Mouse (Mus musculus) CH12.LX (cell line): ENCODE data around the gene Map7d1. TPM values are rescaled to one million over a fixed set of nuclear protein-coding genes. Genes with fewer than 3 reads are reported as not detected.

ENCODE experiments used
- DNase-seq: peaks from one replicate; pipeline ENCODE4 v3.0.0-alpha.2; 2013; ENCODE audit errors: extremely low read depth
- H3K27ac ChIP-seq: 2 replicates; pipeline ENCODE4 v1.5.1; 2012; ENCODE audit warnings: low read depth, mild to moderate bottlenecking, control low read depth, moderate library complexity; ENCODE audit not compliant: insufficient read depth
- H3K27me3 ChIP-seq: replicated peaks from 2 replicates; pipeline ENCODE3; 2012; ENCODE audit warnings: inconsistent platforms
- H3K36me3 ChIP-seq, 2 experiments: replicated peaks in 1 of 2; 2 replicates each; pipeline versions ENCODE3 to v1.6.1; 2012; ENCODE audit warnings: inconsistent platforms in 1 of 2, low read length in 1 of 2, mild to moderate bottlenecking in 1 of 2, mixed read lengths in 1 of 2, moderate library complexity in 1 of 2; ENCODE audit not compliant: control insufficient read depth in 1 of 2, insufficient read depth in 1 of 2
- H3K4me1 ChIP-seq, 2 experiments: 2 replicates each; pipeline ENCODE4 v1.6.1; 2012; ENCODE audit warnings: inconsistent platforms in 1 of 2, moderate library complexity in 1 of 2; ENCODE audit not compliant: insufficient read depth in 2 of 2, control insufficient read depth in 1 of 2
- H3K4me2 ChIP-seq: 2 replicates; pipeline ENCODE4 v1.6.1; 2012; ENCODE audit warnings: low read depth, mild to moderate bottlenecking, control low read depth; ENCODE audit not compliant: poor library complexity, insufficient read depth, severe bottlenecking
- H3K4me3 ChIP-seq, 3 experiments: fragments of 150-350 bp in 1 of 3; sonication (generic) in 1 of 3; replicated peaks in 1 of 3; 2 replicates each; pipeline versions ENCODE3 to v1.5.1; 2011 to 2012; ENCODE audit warnings: low read depth in 2 of 3, low read length in 2 of 3, mild to moderate bottlenecking in 2 of 3, moderate library complexity in 2 of 3, control low read depth in 1 of 3, improper control_type of control experiment in 1 of 3, inconsistent platforms in 1 of 3, mixed read lengths in 1 of 3; ENCODE audit not compliant: poor library complexity in 1 of 3
- H3K79me2 ChIP-seq: replicated peaks from 2 replicates; pipeline ENCODE4 v1.6.1; 2012; ENCODE audit warnings: mild to moderate bottlenecking, moderate library complexity; ENCODE audit not compliant: control insufficient read depth, poor library complexity, insufficient read depth, severe bottlenecking; ENCODE audit errors: extremely low read depth
- H3K9ac ChIP-seq: 2 replicates; pipeline ENCODE4 v1.6.1; 2012; ENCODE audit warnings: low read depth, mild to moderate bottlenecking, control low read depth, moderate library complexity; ENCODE audit not compliant: insufficient read depth
- H3K9me3 ChIP-seq: replicated peaks from 2 replicates; pipeline ENCODE3; 2012; ENCODE audit warnings: low read length, inconsistent platforms, mixed read lengths
- BHLHE40 ChIP-seq: IDR thresholded peaks from 2 replicates; pipeline ENCODE4 v1.6.1; 2011; ENCODE audit warnings: mild to moderate bottlenecking, low read depth, low read length, improper control_type of control experiment
- CHD1 ChIP-seq: IDR thresholded peaks from 2 replicates; pipeline ENCODE4 v1.6.1; 2012; ENCODE audit warnings: low read depth, low read length, improper control_type of control experiment, inconsistent platforms
- E2F4 ChIP-seq: IDR thresholded peaks from 2 replicates; pipeline ENCODE4 v1.6.1; 2011; ENCODE audit warnings: low read depth, low read length, improper control_type of control experiment; ENCODE audit not compliant: insufficient replicate concordance
- ELF1 ChIP-seq: IDR thresholded peaks from 2 replicates; pipeline ENCODE4 v1.6.1; 2014; ENCODE audit warnings: low read depth, mild to moderate bottlenecking, inconsistent platforms, low read length, improper control_type of control experiment
- EP300 ChIP-seq: IDR thresholded peaks from 2 replicates; pipeline ENCODE4 v1.6.1; 2011; ENCODE audit warnings: low read length, improper control_type of control experiment
- ETS1 ChIP-seq: conservative IDR thresholded peaks from 2 replicates; pipeline ENCODE4 v1.6.1; 2012; ENCODE audit warnings: low read depth, mild to moderate bottlenecking, inconsistent platforms, low read length, improper control_type of control experiment, moderate library complexity
- JUN ChIP-seq: IDR thresholded peaks from 2 replicates; pipeline ENCODE4 v1.6.1; 2011; ENCODE audit warnings: low read depth, mild to moderate bottlenecking, low read length, improper control_type of control experiment, moderate library complexity; ENCODE audit not compliant: insufficient read depth
- JUND ChIP-seq: conservative IDR thresholded peaks from 2 replicates; pipeline ENCODE4 v1.6.1; 2011; ENCODE audit warnings: low read depth, low read length, improper control_type of control experiment
- MAFK ChIP-seq: IDR thresholded peaks from 2 replicates; pipeline ENCODE4 v1.6.1; 2011; ENCODE audit warnings: low read length, improper control_type of control experiment; ENCODE audit not compliant: insufficient replicate concordance
- MAX ChIP-seq: IDR thresholded peaks from 2 replicates; pipeline ENCODE4 v1.6.1; 2011; ENCODE audit warnings: low read length, improper control_type of control experiment
- MEF2A ChIP-seq: IDR thresholded peaks from 2 replicates; pipeline ENCODE4 v1.6.1; 2014; ENCODE audit warnings: low read depth, mild to moderate bottlenecking, inconsistent platforms, low read length, improper control_type of control experiment, borderline replicate concordance
- NELFE ChIP-seq: IDR thresholded peaks from 2 replicates; pipeline ENCODE4 v1.6.1; 2011; ENCODE audit warnings: low read depth, low read length, improper control_type of control experiment
- RAD21 ChIP-seq: IDR thresholded peaks from 2 replicates; pipeline ENCODE4 v1.6.1; 2011; ENCODE audit warnings: low read depth, mild to moderate bottlenecking, low read length, improper control_type of control experiment, moderate library complexity
- SMC3 ChIP-seq: IDR thresholded peaks from 2 replicates; pipeline ENCODE4 v1.6.1; 2011; ENCODE audit warnings: low read depth, low read length, improper control_type of control experiment
- TBP ChIP-seq: conservative IDR thresholded peaks from 2 replicates; pipeline ENCODE4 v1.6.1; 2011; ENCODE audit warnings: low read depth, low read length, improper control_type of control experiment
- TCF12 ChIP-seq: IDR thresholded peaks from 2 replicates; pipeline ENCODE4 v1.6.1; 2014; ENCODE audit warnings: low read depth, mild to moderate bottlenecking, inconsistent platforms, low read length, improper control_type of control experiment
- USF1 ChIP-seq: IDR thresholded peaks from 2 replicates; pipeline ENCODE4 v1.6.1; 2014; ENCODE audit warnings: low read depth, mild to moderate bottlenecking, inconsistent platforms, low read length, improper control_type of control experiment
- ZMIZ1 ChIP-seq: IDR thresholded peaks from 2 replicates; pipeline ENCODE4 v1.6.1; 2012; ENCODE audit warnings: low read depth, mild to moderate bottlenecking, inconsistent platforms, low read length, improper control_type of control experiment
- dilution Hi-C: fragments of 300-500 bp; cut with MboI; formaldehyde crosslinking; loops from 2 replicates; pipeline ENCODE4 v1.14.3; 2020; ENCODE audit warnings: low sequenced_read_pairs; ENCODE audit not compliant: extremely low pct_unique_long_range_greater_than_20kb, extremely low pct_ligation_motif_present
- in situ Hi-C: fragments of 300-500 bp; cut with MboI; formaldehyde crosslinking; loops from 3 replicates; pipeline ENCODE4 v1.14.3; 2019; ENCODE audit warnings: low sequenced_read_pairs, low pct_ligation_motif_present, low pct_unique_long_range_greater_than_20kb, mixed read lengths
- polyA plus RNA-seq: library from polyadenylated mRNA; unstranded; fragments of >175 nt; gene quantifications from 2 replicates; pipeline ENCODE4 v1.2.1, GENCODE M21; 2012; ENCODE audit warnings: low read depth; ENCODE audit not compliant: insufficient read length
- total RNA-seq, 2 experiments: library from RNA; depleted of rRNA; stranded (reverse); fragments of 300-350 nt in 1 of 2; fragments of >200 nt in 1 of 2; gene quantifications; 2 replicates each; pipeline ENCODE4 v1.2.3; 2012 to 2014

Gene Map7d1
- total and polyA plus RNA-seq, 3 experiments: 12.5 to 62.2 (median 17.9) TPM

DNA sequence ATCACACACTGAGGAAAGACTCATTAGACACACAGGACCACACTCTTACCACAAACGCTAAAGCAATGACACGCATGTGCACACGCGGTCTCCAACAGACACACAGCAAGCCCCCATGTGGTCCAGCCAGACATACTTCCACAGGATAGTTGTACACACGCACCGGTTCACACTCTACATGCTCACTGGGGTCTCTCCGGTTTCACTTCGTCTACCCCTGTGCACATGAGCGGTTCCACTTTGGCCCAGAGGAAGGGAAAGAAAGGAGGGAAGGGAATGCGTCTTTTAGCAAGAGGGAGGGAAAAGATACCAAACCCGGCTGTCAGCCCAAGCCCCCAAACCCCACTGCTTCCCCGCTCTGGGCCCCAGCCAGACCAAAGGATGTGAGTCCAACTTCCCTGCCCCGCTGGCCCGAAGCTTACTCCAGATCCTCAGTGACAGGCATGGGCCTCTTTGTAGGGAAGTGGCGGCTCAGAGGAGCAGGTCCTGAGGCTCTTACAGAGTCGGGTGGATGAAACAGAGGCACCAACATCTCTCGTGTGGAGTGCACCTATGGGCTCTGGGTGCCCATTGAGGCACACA is 32.0 kb upstream of the Map7d1 start:
- peaks cover 0 to 8% of the 10 kb centered on the region in 2 experiments; a peak in 1 of 4 replicates for H3K4me1 ChIP-seq
- no peak overlapping the region for H3K4me3 ChIP-seq
- H3K9me3 ChIP-seq: no peaks in the 10 kb centered on the region
- no peak overlapping the region for H3K4me2 ChIP-seq
- no peaks in the 10 kb centered on the region for H3K36me3 ChIP-seq
- in situ Hi-C loops (no loop called here), dilution Hi-C loops (no loop called here)
- H3K79me2 ChIP-seq: no peaks in the 10 kb centered on the region
- no peak for DNase-seq
- H3K9ac ChIP-seq: no peak overlapping the region
- TF ChIP-seq CHD1 (no peak), ZMIZ1 (no peak), BHLHE40 (no peak), EP300 (no peak), JUN (no peak), RAD21 (no peak), TCF12 (no peak), ELF1 (no peak), MAFK (no peak), NELFE (no peak), TBP (no peak), SMC3 (no peak), JUND (no peak), MAX (no peak), USF1 (no peak)
- H3K27me3 ChIP-seq: peaks cover 20% of the 10 kb centered on the region
- no peak overlapping the region for H3K27ac ChIP-seq

DNA sequence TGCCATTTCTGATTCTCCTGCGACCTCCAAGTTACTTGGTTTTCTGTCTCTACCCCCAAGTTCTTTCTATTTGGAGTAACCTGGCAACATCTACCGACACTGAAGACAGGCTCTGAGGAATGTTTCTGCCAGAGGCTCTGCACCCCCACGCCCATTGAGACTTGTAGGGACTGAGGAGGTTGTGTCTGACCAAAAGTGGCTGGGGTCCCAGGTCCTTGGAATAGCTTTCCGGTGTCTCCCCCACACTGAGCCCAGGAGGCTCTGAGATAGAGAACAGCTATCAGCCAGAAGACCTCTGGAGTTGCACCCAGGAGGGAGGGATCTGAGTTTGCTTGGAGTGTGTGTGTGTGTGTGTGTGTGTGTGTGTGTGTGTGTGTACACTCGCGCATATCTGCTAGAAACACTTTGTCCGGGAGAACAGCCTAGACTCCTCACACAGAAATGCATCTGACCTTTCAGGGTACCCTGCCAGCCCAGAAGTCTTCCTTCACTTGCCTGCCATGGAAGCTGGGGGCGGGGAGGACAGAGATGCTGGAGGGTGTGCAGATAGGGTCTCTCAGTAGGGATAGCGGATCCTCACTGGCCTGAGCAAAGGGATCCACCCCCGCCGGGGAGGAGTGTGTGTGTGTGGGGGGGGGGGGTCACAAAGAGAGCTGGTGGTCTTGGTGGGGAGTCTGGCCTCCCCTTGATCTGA is 31.3 kb upstream of the Map7d1 start:
- H3K4me2 ChIP-seq: no peak overlapping the region
- H3K27me3 ChIP-seq: peaks cover 20% of the 10 kb centered on the region
- H3K27ac ChIP-seq: no peak overlapping the region
- in situ Hi-C loops (no loop called here), dilution Hi-C loops (no loop called here)
- no peak overlapping the region for H3K4me3 ChIP-seq
- no peaks in the 10 kb centered on the region for H3K79me2 ChIP-seq
- H3K9ac ChIP-seq: no peak overlapping the region
- TF ChIP-seq ETS1 (no peak), NELFE (no peak), MEF2A (no peak), E2F4 (no peak)
- no peak for DNase-seq
- no peaks in the 10 kb centered on the region for H3K36me3 ChIP-seq
- no peaks in the 10 kb centered on the region for H3K9me3 ChIP-seq
- peaks cover 0 to 12% of the 10 kb centered on the region in 2 experiments; a peak in 2 of 4 replicates for H3K4me1 ChIP-seq
